Mouse (Mus musculus) B cell, adult 2 months (primary cell): ENCODE results near the gene Abtb2.
A peak's percentile ranks its signal among the peaks of the same experiment; 100 is the strongest.
"Not testable (repeated sequence)": the region's sequence is repeated elsewhere in the genome, so short reads cannot be mapped to it uniquely, and the experiment has no call there.

Source experiments
- DNase-seq, 2 experiments: peaks; one replicate each; pipeline ENCODE4 v3.0.0; 2022

Abtb2 gene

DNA sequence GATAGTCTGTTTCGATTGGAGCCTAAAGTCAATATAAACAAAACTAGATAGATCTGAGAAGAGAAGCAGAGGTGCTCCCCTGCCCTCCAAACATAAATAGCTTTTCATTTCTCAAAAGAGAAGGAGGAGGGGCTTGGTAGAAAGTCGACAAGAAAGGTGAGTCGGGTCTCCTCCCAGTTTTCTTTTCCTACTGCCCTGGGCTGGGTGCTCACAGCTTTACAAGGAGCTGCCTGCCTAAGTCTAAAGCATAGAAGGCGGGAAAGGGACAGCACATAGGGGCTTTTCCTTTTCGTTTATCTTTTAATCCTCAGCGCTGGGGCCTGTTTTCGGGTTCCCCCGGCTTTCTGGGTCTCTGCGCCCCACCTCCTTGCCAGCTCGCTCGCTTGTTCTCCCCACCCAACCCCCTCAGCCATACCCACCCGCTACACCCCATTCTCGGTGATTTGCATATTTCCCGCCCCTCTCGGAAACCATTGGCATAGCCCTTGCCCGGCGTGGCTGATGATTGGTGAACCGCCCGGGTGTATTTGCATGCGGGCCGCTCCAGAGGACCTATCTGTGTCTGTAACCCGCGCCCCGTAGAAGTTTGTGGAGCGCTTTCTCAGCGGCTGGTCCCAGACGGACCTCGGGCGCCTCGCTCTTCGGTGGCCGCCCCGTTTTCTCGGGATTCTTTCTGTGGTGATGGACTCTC is at the start of gene Abtb2:
Gene Abtb2 (plus strand): TSS at position 579 of the 691 bp plus-strand sequence.
- peak; percentile 89 to 92 for DNase-seq

GRCm38 (mm10) chr2:103516472-103516871 is 49.6 kb upstream of the Abtb2 start:
- no peak for DNase-seq

- no peak for DNase-seq
Measured at GRCm38 (mm10) chr2:103525596-103525995, 40.5 kb upstream of the Abtb2 start.

DNA sequence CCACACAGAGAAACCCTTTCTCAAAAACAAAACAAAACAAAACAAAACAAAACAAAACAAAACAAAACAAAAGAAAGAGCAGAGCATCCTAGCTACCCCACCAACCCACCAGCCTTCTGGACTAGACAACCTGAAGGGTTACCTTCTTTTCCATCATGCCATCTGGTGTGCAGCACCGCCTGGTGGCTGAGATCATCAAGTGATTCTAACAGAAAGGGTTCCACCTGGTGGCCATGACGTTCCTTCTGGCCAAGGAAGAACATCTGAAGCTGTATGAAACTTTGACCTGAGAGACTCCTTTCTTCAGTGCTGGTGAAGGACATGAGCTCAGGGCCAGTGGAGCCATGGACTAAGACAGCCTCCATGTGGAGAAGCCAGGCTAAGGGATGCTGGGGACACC is 19.0 kb upstream of the Abtb2 start:
- peak; percentile 84 to 87 for DNase-seq

- not testable (repeated sequence) for DNase-seq
Measured at GRCm38 (mm10) chr2:103550301-103550700, 15.8 kb upstream of the Abtb2 start.

- DNase-seq: no peak
Measured at GRCm38 (mm10) chr2:103554041-103554440, 12.1 kb upstream of the Abtb2 start.

- DNase-seq: peak; percentile 39 to 52
Measured at GRCm38 (mm10) chr2:103556125-103556877, 9.8 kb upstream of the Abtb2 start.

DNA sequence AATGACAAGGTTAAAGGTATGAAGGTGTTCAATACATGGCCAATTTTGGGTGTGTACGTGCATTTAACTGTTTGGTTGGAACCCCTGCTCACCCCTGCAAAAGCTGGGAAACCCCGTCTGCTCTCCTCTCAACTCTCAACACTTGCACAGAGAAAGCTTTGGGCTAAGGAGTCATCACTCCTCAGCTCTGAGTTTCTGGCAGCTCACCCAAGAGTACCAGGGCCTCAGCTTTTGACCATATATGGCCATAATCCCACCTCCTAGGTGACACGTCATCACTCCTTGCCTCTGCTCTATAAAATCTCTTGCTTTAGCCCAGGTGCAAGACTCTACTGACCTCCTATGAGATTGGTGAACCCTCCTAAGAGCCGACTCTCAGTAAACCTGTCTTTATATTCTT is 5.2 kb upstream of the Abtb2 start:
- no peak for DNase-seq

GRCm38 (mm10) chr2:103564427-103565023 is 1.6 kb upstream of the Abtb2 start:
- peak in 1 of 2 experiments; percentile 5 for DNase-seq

DNA sequence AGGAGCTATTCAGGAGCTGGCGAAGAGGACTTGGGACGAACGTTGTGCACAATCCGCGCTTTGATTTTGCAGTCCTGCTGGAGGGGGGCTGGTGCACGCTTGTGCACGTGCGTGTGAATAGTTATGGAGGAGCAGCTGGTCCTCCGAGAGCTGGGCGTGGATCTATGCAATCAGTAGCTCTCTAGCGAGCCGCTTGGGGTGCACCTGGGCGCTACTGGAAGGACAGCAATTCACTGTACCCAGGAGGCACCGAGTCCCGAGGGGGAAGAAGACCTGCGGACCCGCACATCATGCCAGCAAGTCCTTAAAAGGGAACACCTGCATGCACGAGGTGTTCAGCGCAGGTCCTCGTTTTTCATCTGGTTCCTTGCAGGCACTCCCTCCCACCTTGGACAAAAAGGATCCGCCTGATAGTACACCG is 929 bp upstream of the Abtb2 start:
- DNase-seq: peak; percentile 65 to 67

- no peak for DNase-seq
Measured at GRCm38 (mm10) chr2:103566423-103566712, 258 bp downstream of the Abtb2 start.

GRCm38 (mm10) chr2:103566713-103567521 is 807 bp downstream of the Abtb2 start:
- peak; percentile 57 to 64 for DNase-seq

DNA sequence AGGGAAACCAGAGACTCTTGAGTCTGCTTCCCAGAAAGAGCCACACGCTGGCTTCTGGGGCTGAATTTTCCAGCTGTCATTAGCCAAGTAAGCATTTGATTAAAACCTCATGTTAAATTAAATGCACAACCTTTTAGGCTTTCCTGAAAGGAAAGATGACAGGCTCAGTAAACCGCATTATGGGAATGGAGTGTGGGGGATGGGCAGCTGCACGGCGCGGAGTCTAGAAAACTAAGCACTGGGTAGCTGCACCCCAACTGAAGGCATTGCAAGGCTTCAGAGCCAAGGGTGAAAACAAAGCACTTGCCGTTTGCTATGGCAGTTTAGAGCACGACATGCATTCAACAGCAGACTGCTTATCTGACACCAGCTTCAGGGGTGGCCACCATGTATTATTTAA is 2.1 kb downstream of the Abtb2 start:
- no peak for DNase-seq

DNA sequence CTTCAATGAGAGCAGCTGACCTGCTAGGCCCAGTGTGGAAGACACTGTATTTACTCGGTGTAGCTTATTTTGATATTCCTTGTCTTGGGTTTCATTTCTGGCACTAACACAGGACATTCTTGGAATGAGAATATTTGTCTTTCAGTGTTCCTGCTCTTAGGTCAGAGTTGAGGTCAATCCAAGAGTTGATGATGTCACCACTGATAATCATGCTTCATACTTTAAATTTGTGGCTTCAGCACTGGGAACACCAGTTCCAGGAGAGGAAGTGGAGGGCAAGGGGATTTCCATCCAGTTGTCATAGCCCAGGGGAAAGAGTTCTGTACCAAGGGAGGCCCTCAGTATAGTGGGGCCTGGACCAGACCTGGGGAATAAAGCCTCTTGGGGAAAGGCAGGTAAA is 3.6 kb downstream of the Abtb2 start:
- DNase-seq: no peak

GRCm38 (mm10) chr2:103572354-103572753 is 6.2 kb downstream of the Abtb2 start:
- DNase-seq: no peak

DNA sequence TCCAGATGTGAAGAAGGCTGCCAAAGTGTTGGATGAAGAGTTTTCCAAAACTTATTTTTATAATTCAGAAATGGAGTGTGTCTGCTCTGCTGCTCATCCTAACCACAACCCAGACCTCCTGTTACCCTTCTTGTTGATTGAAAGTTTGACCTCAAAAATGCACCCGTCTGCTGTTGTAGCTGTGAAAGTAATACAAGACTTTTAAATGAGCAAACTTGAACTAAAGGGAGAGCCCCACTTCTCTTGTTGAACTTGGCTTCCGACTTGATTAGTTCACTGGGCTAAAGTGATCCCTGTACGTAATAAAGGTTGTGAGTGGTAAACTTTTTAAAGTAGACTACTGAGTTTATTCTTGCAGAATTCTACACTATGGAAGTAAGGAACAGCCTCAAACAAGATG is 10.3 kb downstream of the Abtb2 start:
- no peak for DNase-seq

- no peak for DNase-seq
Measured at GRCm38 (mm10) chr2:103577752-103578662, 11.9 kb downstream of the Abtb2 start.

- no peak for DNase-seq
Measured at GRCm38 (mm10) chr2:103578663-103579213, 12.6 kb downstream of the Abtb2 start.

DNA sequence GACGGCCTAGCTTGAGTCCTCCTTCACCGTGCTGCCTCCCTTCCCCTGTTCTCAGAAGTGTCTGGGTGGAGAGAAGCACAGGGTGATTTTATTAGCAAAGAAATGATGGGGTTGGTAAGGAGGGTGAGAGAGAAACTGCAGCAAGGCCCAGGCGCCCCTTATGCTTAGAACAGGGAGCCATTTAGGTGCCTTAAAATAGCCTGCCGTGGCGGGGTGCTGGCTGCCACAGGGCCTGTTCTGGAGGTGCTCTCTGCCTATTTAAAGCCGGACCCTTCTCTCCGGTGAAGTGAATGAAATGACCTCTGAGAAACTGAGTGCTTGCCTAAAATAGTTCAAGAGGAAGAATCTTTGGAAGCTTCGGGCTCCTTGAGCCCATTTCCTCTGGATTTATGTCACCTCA is 14.6 kb downstream of the Abtb2 start:
- DNase-seq: no peak

GRCm38 (mm10) chr2:103581369-103581897 is 15.3 kb downstream of the Abtb2 start:
- DNase-seq: no peak

GRCm38 (mm10) chr2:103583316-103583715 is 17.2 kb downstream of the Abtb2 start:
- DNase-seq: no peak

GRCm38 (mm10) chr2:103584093-103584492 is 18.0 kb downstream of the Abtb2 start:
- DNase-seq: no peak
